Mouse (Mus musculus) Patski (cell line): ENCODE results near the gene Gm21992. TPM values are rescaled to one million over a fixed set of nuclear protein-coding genes. Genes with fewer than 3 reads are reported as not detected.
"Not testable (repeated sequence)": the region's sequence is repeated elsewhere in the genome, so short reads cannot be mapped to it uniquely, and the experiment has no call there.

Source experiments
- ATAC-seq: fragments of 100-300 bp; one replicate; pipeline ENCODE4 v1.8.0; 2021
- CTCF ChIA-PET: fragments of 350-600 bp; sonication (Branson Sonifier 250); formaldehyde crosslinking; loops from one replicate; lab custom pipeline; 2022; ENCODE audit warnings: inconsistent platforms; lab: Charles Lee
- POLR2A ChIA-PET: fragments of 350-600 bp; sonication (Branson Sonifier 250); formaldehyde crosslinking; loops from one replicate; lab custom pipeline; 2022; ENCODE audit warnings: antibody characterized with exemption, inconsistent platforms; lab: Charles Lee
- DNase-seq: peaks from one replicate; pipeline ENCODE4 v3.0.0-alpha.2; 2011; ENCODE audit warnings: low read depth, low spot score
- H3K27me3 ChIP-seq: fragments of 371-371 bp; one replicate; pipeline ENCODE4 v1.5.1; 2021
- CTCF ChIP-seq: fragments of 100-300 bp; IDR thresholded peaks from one replicate; pipeline ENCODE4 v1.5.1; 2021
- in situ Hi-C: fragments of 300-500 bp; cut with MboI; formaldehyde crosslinking; loops from 3 replicates; pipeline ENCODE4 v1.11.1; 2018; ENCODE audit warnings: low pct_unique_long_range_greater_than_20kb, mixed read lengths
- polyA plus RNA-seq: library from polyadenylated mRNA; unstranded; gene quantifications from one replicate; pipeline ENCODE4 v1.2.3, GENCODE M21; 2021

Gm21992 gene
- polyA plus RNA-seq, 1 experiment from 2014 or later, result 9.9 TPM

- CTCF ChIA-PET, result interaction anchor here (1.1 to 1.3 kb wide), 3 partner anchors 10 to 171 kb away, joined by 3 read pairs; no protein-coding TSS in a partner anchor
- DNase-seq (peak; percentile 97), ATAC-seq (peak; percentile 96)
- in situ Hi-C loops, result no loop called here
- no peak for TF ChIP-seq CTCF
- POLR2A ChIA-PET, result interaction anchor here (1.3 to 1.6 kb wide), 4 partner anchors 9 to 18 kb away, joined by 3 to 8 read pairs (median 5); partner anchors contain the start of genes Gm21992 and Rbm14
- H3K27me3 ChIP-seq, result no peaks in the 10 kb centered on the region
Observed at GRCm38 (mm10) chr19:4793831-4794422, 17.5 kb downstream of the Gm21992 start, which contains the start of gene Rbm4. Rbm4 (minus strand) TSS chr19:4793901.

GRCm38 (mm10) chr19:4793281-4793830, 18.1 kb downstream of the Gm21992 start:
- CTCF ChIA-PET, result interaction anchor here (1.1 to 1.2 kb wide), 2 partner anchors 9 to 15 kb away, joined by 3 read pairs; no protein-coding TSS in a partner anchor
- no peak for ATAC-seq
- DNase-seq, result no peak
- in situ Hi-C loops, result no loop called here
- POLR2A ChIA-PET, result interaction anchor here (0.6 to 2.3 kb wide), 7 partner anchors 8 to 55 kb away, joined by 3 to 8 read pairs (median 5); partner anchors contain the start of genes Gm21992 and Rbm14
- TF ChIP-seq CTCF, result no peak
- no peaks in the 10 kb centered on the region for H3K27me3 ChIP-seq

GRCm38 (mm10) chr19:4786313-4786712, 25.1 kb downstream of the Gm21992 start:
- ATAC-seq (no peak), DNase-seq (no peak)
- ChIA-PET POLR2A (no interaction called here), CTCF (interaction anchor here (0.9 to 1.5 kb wide), 3 partner anchors 8 to 61 kb away, joined by 3 read pairs; no protein-coding TSS in a partner anchor)
- in situ Hi-C loops, result no loop called here
- no peak for TF ChIP-seq CTCF
- H3K27me3 ChIP-seq, result no peaks in the 10 kb centered on the region

- no peak for ATAC-seq
Observed at GRCm38 (mm10) chr19:4785206-4785605, 26.2 kb downstream of the Gm21992 start.

DNA sequence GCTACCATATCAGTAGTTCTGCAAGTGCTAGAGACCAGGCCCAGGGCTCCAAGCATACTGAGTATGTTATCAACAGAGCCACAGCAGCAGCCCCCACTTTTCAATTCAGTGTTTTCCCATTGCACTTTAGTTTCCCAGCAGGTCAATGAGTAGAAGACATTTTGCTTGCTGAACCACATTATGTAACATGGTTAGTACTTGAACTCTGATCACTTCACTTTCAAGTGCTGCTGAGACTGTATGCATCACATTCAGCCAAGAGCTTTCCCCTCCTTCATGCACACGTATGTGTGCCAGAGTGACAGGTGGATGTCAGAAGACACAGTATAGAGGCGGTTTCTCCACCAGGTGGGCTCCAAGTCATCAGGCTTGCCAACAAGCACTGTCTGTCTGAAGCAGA, 28.5 kb downstream of the Gm21992 start:
- no peak for TF ChIP-seq CTCF
- H3K27me3 ChIP-seq, result no peaks in the 10 kb centered on the region
- in situ Hi-C loops, result no loop called here
- CTCF ChIA-PET, result interaction anchor here (1.2 kb wide), 1 partner anchor 9 kb away, joined by 4 read pairs; no protein-coding TSS in a partner anchor
- ATAC-seq, result no peak
- no peak for DNase-seq
- POLR2A ChIA-PET, result interaction anchor here (1.5 kb wide), 1 partner anchor 9 kb away, joined by 7 read pairs; no protein-coding TSS in a partner anchor

More at GRCm38 (mm10) chr19:4785206-4785605, 26.2 kb downstream of the Gm21992 start:
- in situ Hi-C loops, result no loop called here
- no peaks in the 10 kb centered on the region for H3K27me3 ChIP-seq
- no peak for DNase-seq
- ChIA-PET POLR2A (interaction anchor here (1.0 to 1.2 kb wide), 2 partner anchors 8 to 19 kb away, joined by 3 to 5 read pairs; partner anchors contain the start of gene Rbm4), CTCF (interaction anchor here (1.5 kb wide), 1 partner anchor 62 kb away, joined by 3 read pairs; no protein-coding TSS in a partner anchor)
- TF ChIP-seq CTCF, result no peak

DNA sequence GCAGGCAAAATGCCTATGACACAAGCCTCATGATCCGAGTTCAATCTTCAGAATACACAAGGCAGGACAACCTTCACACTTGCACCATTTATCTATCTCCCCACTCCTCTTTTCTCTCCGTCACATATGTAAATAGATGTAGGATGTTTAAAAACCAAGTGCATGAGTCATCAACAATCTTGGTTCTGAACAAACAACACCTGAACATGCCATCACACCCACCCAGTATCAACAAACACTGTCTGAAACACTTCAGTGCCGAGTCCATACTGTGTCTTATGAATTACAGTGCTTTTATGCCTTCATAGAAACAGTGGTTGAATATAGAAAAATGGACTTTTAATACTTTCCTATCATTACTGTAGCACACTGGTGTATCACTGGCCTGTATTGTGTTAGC, 38.6 kb downstream of the Gm21992 start:
- TF ChIP-seq CTCF, result no peak
- ATAC-seq, result no peak
- no peaks in the 10 kb centered on the region for H3K27me3 ChIP-seq
- in situ Hi-C loops, result no loop called here
- CTCF ChIA-PET, result no interaction called here
- no peak for DNase-seq
- POLR2A ChIA-PET, result no interaction called here

DNA sequence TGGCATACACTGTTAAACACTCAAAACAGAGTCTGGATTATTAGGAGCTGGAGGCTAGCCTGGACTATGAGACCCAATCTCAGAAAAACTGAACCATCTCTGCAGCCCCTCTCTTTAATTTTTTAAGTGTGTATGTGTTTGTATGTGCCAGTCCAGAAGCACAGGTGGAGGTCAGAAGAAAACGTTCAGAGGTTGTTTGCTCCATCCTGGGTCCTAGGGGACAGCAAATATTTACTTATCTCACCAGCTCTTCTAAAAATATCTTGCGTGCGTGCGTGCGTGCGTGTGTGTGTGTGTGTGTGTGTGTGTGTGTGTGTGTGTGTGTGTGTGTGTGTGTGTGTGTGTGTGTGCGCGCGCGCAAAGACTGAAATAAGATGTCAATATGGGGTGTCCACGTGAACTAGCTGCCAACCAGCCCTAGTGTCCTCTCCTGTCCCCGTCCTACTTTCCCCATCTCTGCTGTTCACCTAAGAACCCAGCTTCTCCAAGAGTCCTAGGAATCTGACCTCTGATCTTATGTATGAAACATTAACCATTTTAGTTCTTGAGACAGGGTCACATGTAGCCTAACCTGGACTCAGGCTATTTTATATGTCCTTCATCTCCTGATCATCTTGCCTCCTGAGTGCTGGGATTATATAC, 43.8 kb downstream of the Gm21992 start:
- no peak for ATAC-seq
- H3K27me3 ChIP-seq, result no peaks in the 10 kb centered on the region
- POLR2A ChIA-PET, result interaction anchor here (1.1 kb wide), 1 partner anchor 143 kb away, joined by 3 read pairs; no protein-coding TSS in a partner anchor
- DNase-seq, result no peak
- CTCF ChIA-PET, result interaction anchor here (1.1 to 1.6 kb wide), 3 partner anchors 10 to 14 kb away, joined by 4 to 5 read pairs (median 5); no protein-coding TSS in a partner anchor
- in situ Hi-C loops, result no loop called here
- no peak for TF ChIP-seq CTCF

DNA sequence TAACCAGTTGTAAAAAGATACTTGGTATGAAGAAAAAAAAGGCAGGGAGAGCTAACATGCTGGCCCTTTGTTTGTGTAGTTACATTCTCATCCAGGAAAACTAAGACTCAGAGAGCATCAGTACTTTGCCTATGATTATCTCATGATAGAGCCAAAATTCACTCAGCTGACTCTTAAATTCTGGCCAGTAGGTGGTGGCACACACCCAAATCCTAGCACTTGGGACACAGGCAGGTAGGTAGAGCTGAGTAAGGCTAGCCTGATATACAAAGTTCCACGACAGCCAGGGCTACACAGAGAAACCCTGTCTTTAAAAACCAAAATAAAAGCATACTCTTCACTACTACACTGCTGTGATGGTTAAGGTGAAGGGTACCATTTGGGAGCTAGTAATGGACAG, 48.5 kb downstream of the Gm21992 start:
- no peak for TF ChIP-seq CTCF
- no peak for ATAC-seq
- DNase-seq, result no peak
- CTCF ChIA-PET, result interaction anchor here (1.3 kb wide), 2 partner anchors 50 to 82 kb away, joined by 4 to 6 read pairs; no protein-coding TSS in a partner anchor
- POLR2A ChIA-PET, result no interaction called here
- in situ Hi-C loops, result no loop called here
- H3K27me3 ChIP-seq, result no peaks in the 10 kb centered on the region

DNA sequence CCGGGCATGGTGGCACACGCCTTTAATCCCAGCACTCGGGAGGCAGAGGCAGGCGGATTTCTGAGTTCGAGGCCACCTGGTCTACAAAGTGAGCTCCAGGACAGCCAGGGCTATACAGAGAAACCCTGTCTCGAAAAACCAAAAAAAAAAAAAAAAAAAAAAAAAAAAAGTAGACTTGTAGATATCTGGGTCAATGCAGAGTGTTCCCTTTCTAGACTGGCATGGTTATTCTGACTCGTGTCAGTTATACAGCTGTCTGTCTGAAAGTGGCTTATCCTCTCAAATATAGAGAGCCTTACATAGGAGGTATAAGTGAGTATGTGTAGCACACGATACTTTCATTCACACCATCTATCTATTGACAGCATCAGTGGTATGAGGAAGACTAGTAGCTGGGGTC, 50.9 kb downstream of the Gm21992 start:
- CTCF ChIA-PET, result interaction anchor here (0.9 kb wide), 1 partner anchor 31 kb away, joined by 3 read pairs; no protein-coding TSS in a partner anchor
- DNase-seq, ATAC-seq, in situ Hi-C loops, H3K27me3 ChIP-seq: not testable (repeated sequence)
- POLR2A ChIA-PET, result interaction anchor here (0.5 kb wide), 1 partner anchor 200 kb away, joined by 3 read pairs; no protein-coding TSS in a partner anchor

GRCm38 (mm10) chr19:4756921-4757320, 54.5 kb downstream of the Gm21992 start:
- DNase-seq, result no peak
- peak; percentile 3 for ATAC-seq
- POLR2A ChIA-PET, result interaction anchor here (1.1 kb wide), 1 partner anchor 81 kb away, joined by 3 read pairs; no protein-coding TSS in a partner anchor
- CTCF ChIA-PET, result interaction anchor here (1.1 to 1.9 kb wide), 4 partner anchors 9 to 212 kb away, joined by 3 to 4 read pairs (median 4); partner anchors contain the start of genes Gm21992 and Rbm14
- in situ Hi-C loops, result loop anchor here (5.0 to 10.0 kb wide), 3 partner anchors 85 to 228 kb away; partner anchors contain the start of gene Bbs1
- no peaks in the 10 kb centered on the region for H3K27me3 ChIP-seq
- no peak for TF ChIP-seq CTCF
